Mouse (Mus musculus): ENCODE measurements at regions not wholly inside any gene's neighbourhood (a gene's known extent, or its start where the extent isn't known, plus 50 kb on each side); places are given as distances from the start of the nearest gene placed in this dataset.

DNA sequence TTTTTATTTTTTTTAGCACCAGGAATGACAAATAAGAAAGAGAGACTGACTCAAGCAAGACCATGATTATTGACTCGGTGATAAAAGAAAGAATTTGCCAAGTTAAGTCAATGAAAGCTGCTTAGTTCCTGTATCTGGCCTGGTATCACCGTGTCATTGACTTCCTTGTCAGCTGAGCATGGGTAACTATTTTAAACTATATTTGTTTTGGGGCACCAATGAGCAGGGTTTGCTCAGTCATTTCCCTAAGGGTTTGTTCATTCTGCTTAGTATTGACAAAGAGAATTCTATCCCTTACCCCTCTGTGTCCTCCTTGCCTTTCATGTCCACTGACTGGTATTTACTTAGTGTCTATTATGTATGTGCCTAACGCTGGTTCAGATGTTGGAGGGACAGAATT is 189.2 kb upstream of the Fermt1 start:
- TF ChIP-seq POLR2A (IDR thresholded peaks at IDR 0.05; ENCODE audit: borderline replicate concordance, extremely low read depth, low read depth, low read length) (no peak), CTCF (IDR thresholded peaks at IDR 0.05; ENCODE audit: insufficient read depth, low read length) (no peak)
